Mouse (Mus musculus): Measurements from ENCODE around the gene Klhl24. TPM values are rescaled to one million over a fixed set of nuclear protein-coding genes. Genes with fewer than 3 reads are reported as not detected.
A peak's percentile ranks its signal among the peaks of the same experiment; 100 is the strongest.
"Not testable (repeated sequence)": the region's sequence is repeated elsewhere in the genome, so short reads cannot be mapped to it uniquely, and the experiment has no call there.

Klhl24 gene
- polyA plus RNA-seq, 1 experiment from 2014 or later = 20.0 TPM

DNA sequence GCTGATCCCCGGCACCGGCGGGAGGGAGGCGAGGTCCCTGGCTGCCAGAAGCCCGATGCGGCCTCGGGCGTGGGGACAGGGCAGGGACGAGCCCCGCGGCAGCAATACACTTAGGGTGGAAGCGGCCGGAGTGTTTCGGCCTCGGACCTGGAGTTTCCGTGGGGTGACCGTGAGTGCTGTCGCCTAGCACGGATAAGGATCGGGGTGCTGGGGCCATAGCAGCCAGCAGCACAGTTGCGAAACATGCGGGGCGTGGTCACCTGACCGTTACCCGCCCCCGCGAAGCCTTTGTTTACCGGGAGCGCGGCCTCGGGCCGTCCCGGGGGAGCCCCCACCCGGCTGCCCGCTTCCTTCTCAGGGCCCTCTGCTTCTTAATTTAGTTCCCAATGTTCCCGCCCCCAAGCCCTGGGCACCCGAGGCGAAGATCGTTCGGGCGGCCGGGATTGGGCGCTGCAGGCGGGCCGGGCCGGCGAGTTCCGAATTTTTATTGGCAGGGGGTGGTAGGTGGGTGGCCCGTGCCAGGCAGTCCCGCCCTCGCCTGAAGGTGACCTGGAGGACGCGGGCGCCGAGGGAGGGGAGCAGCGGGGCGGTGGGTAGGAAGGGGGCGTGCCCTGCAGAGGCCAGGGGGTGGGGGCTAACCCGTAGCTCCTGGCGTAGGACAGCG is 501 bp downstream of the Klhl24 start:
- WGBS = under 1% methylated on average over 58 of the region's 61 CpGs
- Histone ChIP-seq H3K27ac (peak overlapping the region; percentile 96), H3K27me3 (no peaks in the 10 kb centered on the region), H3K9me3 (no peaks in the 10 kb centered on the region), H3K4me2 (peak overlapping the region; percentile 67), H3K4me3 (peak overlapping the region; percentile 96), H3K9ac (peak overlapping the region; percentile 78), H3K4me1 (peaks cover 7% of the 10 kb centered on the region; the same call in 1 of the 2 replicates), H3K36me3 (0 out of 2 replicates have a peak, but pooled peaks cover 5% of the 10 kb centered on the region)
- ATAC-seq (ENCODE audit: insufficient number of reproducible peaks, low FRiP score, low TSS enrichment, low read depth) = peak; percentile 91

DNA sequence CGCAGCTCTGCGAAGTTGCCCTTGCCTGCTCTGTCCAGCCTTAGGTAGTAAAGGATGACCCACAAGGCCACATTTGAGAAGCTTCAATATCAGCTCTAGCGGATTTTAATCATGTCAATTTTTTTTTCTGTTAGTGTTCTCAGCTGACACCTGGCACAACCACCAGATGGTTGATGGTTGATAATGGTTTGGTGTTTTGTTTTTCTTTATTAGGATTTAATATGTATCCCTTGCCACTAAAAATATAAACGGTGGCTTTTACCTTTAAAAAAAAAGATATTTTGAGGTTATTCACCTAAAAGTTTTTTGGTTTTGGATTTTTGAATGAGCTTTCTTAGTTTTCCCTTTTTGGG is 1.0 kb downstream of the Klhl24 start:
- peak overlapping the region; percentile 67 for H3K4me2 ChIP-seq
- H3K27ac ChIP-seq = peak overlapping the region; percentile 96
- H3K27me3 ChIP-seq = no peaks in the 10 kb centered on the region
- ATAC-seq (ENCODE audit: insufficient number of reproducible peaks, low FRiP score, low TSS enrichment, low read depth) = no peak
- peaks cover 3% of the 10 kb centered on the region; the same call in 1 of the 2 replicates for H3K9me3 ChIP-seq
- peak overlapping the region; percentile 96 for H3K4me3 ChIP-seq
- peaks cover 9% of the 10 kb centered on the region for H3K36me3 ChIP-seq
- WGBS = 5% methylated on average over 4 of the region's 4 CpGs
- H3K9ac ChIP-seq = peak overlapping the region; percentile 78
- peaks cover 7% of the 10 kb centered on the region; the same call in 1 of the 2 replicates for H3K4me1 ChIP-seq

DNA sequence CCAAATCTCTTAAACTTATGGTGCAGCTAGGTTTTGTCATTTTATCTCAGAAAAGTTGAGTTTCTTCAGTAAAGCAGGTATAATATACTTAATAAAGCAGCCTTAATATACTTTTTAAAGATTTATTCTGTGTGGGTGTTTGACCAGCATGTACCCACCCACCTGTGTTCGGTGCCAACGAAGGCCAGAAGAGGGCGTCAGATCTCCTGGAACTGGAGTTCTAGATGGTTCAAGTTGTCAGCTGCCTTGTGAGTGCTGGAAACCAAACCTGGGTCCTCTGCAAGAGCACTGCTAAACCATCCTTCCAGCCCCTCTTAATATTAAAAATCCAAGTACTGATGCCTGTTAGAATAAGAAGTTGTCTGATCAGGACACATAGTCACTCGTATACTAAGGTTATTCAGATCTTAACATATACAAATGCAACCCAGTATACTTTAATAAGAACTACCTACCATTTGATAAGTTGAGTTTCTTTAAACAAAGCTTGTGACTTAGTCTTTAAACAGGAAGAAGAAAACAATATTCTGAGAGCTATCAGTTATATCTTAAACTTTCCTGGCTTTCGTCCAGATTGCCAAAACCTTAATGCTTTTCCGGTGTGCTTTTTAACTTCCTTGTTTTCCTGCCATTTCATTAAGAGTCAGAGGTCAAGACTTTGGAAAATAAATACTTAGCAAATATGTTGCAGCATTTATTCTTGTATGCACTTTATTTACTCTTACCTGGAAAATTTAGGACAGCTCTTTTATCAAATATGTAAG is 1.7 kb downstream of the Klhl24 start:
- H3K4me2 ChIP-seq = no peak overlapping the region
- no peak for ATAC-seq (ENCODE audit: insufficient number of reproducible peaks, low FRiP score, low TSS enrichment, low read depth)
- H3K9me3 ChIP-seq = peaks cover 9% of the 10 kb centered on the region; the same call in 1 of the 2 replicates
- no peak overlapping the region for H3K9ac ChIP-seq
- H3K36me3 ChIP-seq = peaks cover 16% of the 10 kb centered on the region
- H3K4me3 ChIP-seq = no peak overlapping the region
- H3K27me3 ChIP-seq = no peaks in the 10 kb centered on the region
- H3K27ac ChIP-seq = no peak overlapping the region
- H3K4me1 ChIP-seq = peaks cover 7% of the 10 kb centered on the region; the same call in 1 of the 2 replicates
- 88% methylated on average over 6 of the region's 6 CpGs for WGBS

DNA sequence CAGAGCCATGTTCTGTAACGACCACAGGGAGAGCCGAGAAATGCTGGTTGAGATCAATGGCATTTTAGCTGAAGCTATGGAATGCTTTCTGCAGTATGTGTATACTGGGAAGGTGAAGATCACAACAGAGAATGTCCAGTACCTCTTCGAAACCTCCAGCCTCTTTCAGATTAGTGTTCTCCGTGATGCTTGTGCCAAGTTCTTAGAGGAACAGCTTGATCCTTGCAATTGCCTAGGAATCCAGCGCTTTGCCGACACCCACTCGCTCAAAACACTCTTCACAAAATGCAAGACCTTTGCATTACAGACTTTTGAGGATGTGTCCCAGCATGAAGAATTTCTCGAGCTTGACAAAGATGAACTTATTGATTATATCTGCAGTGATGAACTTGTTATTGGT is 9.7 kb downstream of the Klhl24 start:
- no peak overlapping the region for H3K9ac ChIP-seq
- no peak overlapping the region for H3K4me2 ChIP-seq
- ATAC-seq (ENCODE audit: insufficient number of reproducible peaks, low FRiP score, low TSS enrichment, low read depth) = no peak
- H3K9me3 ChIP-seq = peaks cover 11% of the 10 kb centered on the region; the same call in 1 of the 2 replicates
- no peaks in the 10 kb centered on the region for H3K4me1 ChIP-seq
- no peaks in the 10 kb centered on the region for H3K27me3 ChIP-seq
- 96% methylated on average over 8 of the region's 8 CpGs for WGBS
- H3K4me3 ChIP-seq = no peak overlapping the region
- H3K27ac ChIP-seq = no peak overlapping the region
- H3K36me3 ChIP-seq = peaks cover 68% of the 10 kb centered on the region

GRCm38 (mm10) chr16:20108961-20109360 is 11.6 kb downstream of the Klhl24 start:
- no peak overlapping the region for H3K4me3 ChIP-seq
- no peak for ATAC-seq (ENCODE audit: insufficient number of reproducible peaks, low FRiP score, low TSS enrichment, low read depth)
- H3K9ac ChIP-seq = no peak overlapping the region
- WGBS = 93% methylated on average over 6 of the region's 6 CpGs
- no peaks in the 10 kb centered on the region for H3K27me3 ChIP-seq
- peaks cover 3% of the 10 kb centered on the region; the same call in 1 of the 2 replicates for H3K9me3 ChIP-seq
- H3K27ac ChIP-seq = no peak overlapping the region
- peaks cover 59% of the 10 kb centered on the region for H3K36me3 ChIP-seq
- H3K4me1 ChIP-seq = no peaks in the 10 kb centered on the region
- no peak overlapping the region for H3K4me2 ChIP-seq

GRCm38 (mm10) chr16:20112649-20113048 is 15.3 kb downstream of the Klhl24 start:
- no peaks in the 10 kb centered on the region for H3K9me3 ChIP-seq
- no peak for ATAC-seq (ENCODE audit: insufficient number of reproducible peaks, low FRiP score, low TSS enrichment, low read depth)
- no peak overlapping the region for H3K27ac ChIP-seq
- H3K4me1 ChIP-seq = no peaks in the 10 kb centered on the region
- H3K4me2 ChIP-seq = no peak overlapping the region
- H3K9ac ChIP-seq = no peak overlapping the region
- H3K4me3 ChIP-seq = no peak overlapping the region
- 72% methylated on average over 2 of the region's 2 CpGs for WGBS
- no peaks in the 10 kb centered on the region for H3K27me3 ChIP-seq
- H3K36me3 ChIP-seq = peaks cover 59% of the 10 kb centered on the region

- 78% methylated on average over 4 of the region's 4 CpGs for WGBS
- Histone ChIP-seq H3K36me3 (peaks cover 56% of the 10 kb centered on the region), H3K4me1 (no peaks in the 10 kb centered on the region), H3K9me3 (no peaks in the 10 kb centered on the region), H3K27ac (no peak overlapping the region), H3K9ac (no peak overlapping the region), H3K27me3 (no peaks in the 10 kb centered on the region), H3K4me3 (no peak overlapping the region), H3K4me2 (no peak overlapping the region)
- ATAC-seq (ENCODE audit: insufficient number of reproducible peaks, low FRiP score, low TSS enrichment, low read depth) = no peak
Measured at GRCm38 (mm10) chr16:20116069-20116468, 18.7 kb downstream of the Klhl24 start.

DNA sequence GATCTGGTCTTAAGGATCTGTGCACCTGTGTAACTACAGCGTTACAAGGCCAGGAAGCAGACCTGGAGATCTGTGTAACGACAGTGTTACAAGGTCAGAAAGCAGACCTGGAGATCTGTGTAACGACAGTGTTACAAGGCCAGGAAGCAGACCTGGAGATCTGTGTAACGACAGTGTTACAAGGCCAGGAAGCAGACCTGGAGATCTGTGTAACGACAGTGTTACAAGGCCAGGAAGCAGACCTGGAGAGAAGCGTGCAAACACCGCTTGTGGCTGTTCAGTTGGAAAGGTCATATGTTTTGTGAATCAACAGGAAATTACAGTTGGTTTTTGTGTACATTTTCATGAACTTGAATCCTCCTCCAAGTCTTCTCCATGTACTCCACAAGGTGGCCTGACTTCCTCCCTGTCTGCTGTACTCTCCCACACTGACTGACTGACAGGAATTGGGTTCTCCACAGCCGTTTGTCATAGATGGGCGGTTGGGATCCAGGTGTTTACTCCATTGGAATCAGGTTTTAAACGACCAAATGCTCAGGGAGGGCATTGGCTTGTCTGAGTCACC is 29.1 kb downstream of the Klhl24 start:
- 57% methylated on average over 10 of the region's 10 CpGs for WGBS
- H3K9ac ChIP-seq; H3K9me3 ChIP-seq; H3K4me2 ChIP-seq; H3K27me3 ChIP-seq; ATAC-seq (ENCODE audit: insufficient number of reproducible peaks, low FRiP score, low TSS enrichment, low read depth); H3K4me3 ChIP-seq; H3K4me1 ChIP-seq; H3K27ac ChIP-seq: not testable (repeated sequence)
- H3K36me3 ChIP-seq = peaks cover 27% of the 10 kb centered on the region

GRCm38 (mm10) chr16:20130397-20130796 is 33.1 kb downstream of the Klhl24 start:
- 46% methylated on average over 2 of the region's 2 CpGs for WGBS
- Histone ChIP-seq H3K4me2 (no peak overlapping the region), H3K36me3 (peaks cover 11% of the 10 kb centered on the region), H3K27me3 (no peaks in the 10 kb centered on the region), H3K9ac (no peak overlapping the region), H3K4me1 (no peaks in the 10 kb centered on the region), H3K9me3 (no peaks in the 10 kb centered on the region), H3K4me3 (no peak overlapping the region), H3K27ac (no peak overlapping the region)
- ATAC-seq (ENCODE audit: insufficient number of reproducible peaks, low FRiP score, low TSS enrichment, low read depth) = no peak

GRCm38 (mm10) chr16:20140772-20141531 is 43.6 kb downstream of the Klhl24 start, which contains the start of gene Yeats2:
Gene Yeats2, plus strand, starts transcription at chr16:20141063.
- ATAC-seq (ENCODE audit: insufficient number of reproducible peaks, low FRiP score, low TSS enrichment, low read depth) = peak; percentile 90
- Histone ChIP-seq H3K9ac (peak within 1 kb of the TSS; percentile 82), H3K27me3 (no peaks in the 10 kb centered on the region), H3K4me1 (peaks cover 10% of the 10 kb centered on the region), H3K4me2 (peak within 1 kb of the TSS; percentile 55), H3K27ac (peak within 1 kb of the TSS; percentile 95), H3K4me3 (peak within 1 kb of the TSS; percentile 83), H3K9me3 (no peaks in the 10 kb centered on the region), H3K36me3 (peaks cover 5% of the 10 kb centered on the region; the same call in 1 of the 2 replicates)
- WGBS = under 1% methylated on average over 92 of the region's 92 CpGs

DNA sequence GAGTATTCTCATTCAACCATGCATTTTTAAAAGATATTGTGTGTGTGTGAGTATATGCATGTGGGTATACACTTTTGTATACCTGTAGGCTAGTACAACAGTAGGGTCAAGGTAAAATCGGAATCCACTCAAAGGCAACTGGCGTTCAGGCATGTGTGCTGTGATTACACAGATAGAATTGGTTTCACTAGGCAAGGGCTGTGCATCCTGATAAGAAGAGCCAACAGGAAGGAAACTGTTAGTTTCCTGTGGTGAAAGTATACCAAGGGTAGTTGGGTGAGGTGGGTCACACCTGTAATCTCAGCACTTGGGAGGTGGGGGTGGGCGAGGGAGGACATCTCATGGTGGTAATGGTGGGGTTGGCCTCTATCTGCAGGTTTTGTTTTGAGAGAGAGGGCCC is 47.2 kb downstream of the Klhl24 start:
- WGBS = 94% methylated on average over 3 of the region's 3 CpGs

More for the DNA sequence above, 47.2 kb downstream of the Klhl24 start:
- Histone ChIP-seq H3K27ac (no peak overlapping the region), H3K36me3 (peaks cover 5% of the 10 kb centered on the region; the same call in 1 of the 2 replicates), H3K4me3 (no peak overlapping the region), H3K9ac (no peak overlapping the region), H3K4me2 (no peak overlapping the region), H3K27me3 (no peaks in the 10 kb centered on the region), H3K4me1 (peaks cover 10% of the 10 kb centered on the region), H3K9me3 (no peaks in the 10 kb centered on the region)
- ATAC-seq (ENCODE audit: insufficient number of reproducible peaks, low FRiP score, low TSS enrichment, low read depth) = no peak

All from limb, embryonic 15.5 days (tissue).